Mouse (Mus musculus) limb, embryonic 15.5 days (tissue): ENCODE results near the gene Tyk2. TPM values are rescaled to one million over a fixed set of nuclear protein-coding genes. Genes with fewer than 3 reads are reported as not detected.

Experiments
- ATAC-seq: fragments of 200-750 bp; cut with Nextera tagmentation; 2 replicates; pipeline ENCODE4 v1.8.0; 2017; ENCODE audit warnings: low read depth, moderate TSS enrichment; ENCODE audit not compliant: insufficient number of reproducible peaks, low FRiP score, low TSS enrichment
- H3K27ac ChIP-seq: fragments of 300-500 bp; sonication (generic); 2 replicates; pipeline ENCODE4 v1.5.1; 2015; ENCODE audit warnings: moderate library complexity, mild to moderate bottlenecking, inconsistent platforms
- H3K27me3 ChIP-seq: fragments of 300-500 bp; sonication (generic); 2 replicates; pipeline ENCODE4 v1.6.1; 2015; ENCODE audit warnings: inconsistent platforms
- H3K36me3 ChIP-seq: fragments of 300-500 bp; sonication (generic); 2 replicates; pipeline ENCODE4 v1.6.1; 2015; ENCODE audit warnings: inconsistent platforms
- H3K4me1 ChIP-seq: fragments of 300-500 bp; sonication (generic); 2 replicates; pipeline ENCODE4 v1.6.1; 2015; ENCODE audit warnings: inconsistent platforms
- H3K4me2 ChIP-seq: fragments of 300-500 bp; sonication (generic); 2 replicates; pipeline ENCODE4 v1.6.1; 2015; ENCODE audit warnings: mild to moderate bottlenecking, inconsistent platforms
- H3K4me3 ChIP-seq: fragments of 300-500 bp; sonication (generic); 2 replicates; pipeline ENCODE4 v1.5.1; 2015; ENCODE audit warnings: mild to moderate bottlenecking, inconsistent platforms
- H3K9ac ChIP-seq: fragments of 300-500 bp; sonication (generic); 2 replicates; pipeline ENCODE4 v1.6.1; 2015; ENCODE audit warnings: inconsistent platforms
- H3K9me3 ChIP-seq: fragments of 300-500 bp; sonication (generic); 2 replicates; pipeline ENCODE4 v1.6.1; 2016; ENCODE audit warnings: inconsistent platforms
- WGBS: fragments of 180-500 bp; shearing (Covaris S2); methylation state at CpG from one replicate; pipeline ENCODE4 v1.1.7; 2015; 5-methylcytosine and 5-hydroxymethylcytosine counted together
- polyA plus RNA-seq: library from polyadenylated mRNA; unstranded; fragments of >200 nt; fragmentation: Nextera tagmentation; extraction: Ambion mirVana; gene quantifications from 2 replicates; pipeline ENCODE4 v1.2.1, GENCODE M21; 2015

The Tyk2 gene
- 13.1 and 13.2 TPM in 2 replicates for polyA plus RNA-seq

DNA sequence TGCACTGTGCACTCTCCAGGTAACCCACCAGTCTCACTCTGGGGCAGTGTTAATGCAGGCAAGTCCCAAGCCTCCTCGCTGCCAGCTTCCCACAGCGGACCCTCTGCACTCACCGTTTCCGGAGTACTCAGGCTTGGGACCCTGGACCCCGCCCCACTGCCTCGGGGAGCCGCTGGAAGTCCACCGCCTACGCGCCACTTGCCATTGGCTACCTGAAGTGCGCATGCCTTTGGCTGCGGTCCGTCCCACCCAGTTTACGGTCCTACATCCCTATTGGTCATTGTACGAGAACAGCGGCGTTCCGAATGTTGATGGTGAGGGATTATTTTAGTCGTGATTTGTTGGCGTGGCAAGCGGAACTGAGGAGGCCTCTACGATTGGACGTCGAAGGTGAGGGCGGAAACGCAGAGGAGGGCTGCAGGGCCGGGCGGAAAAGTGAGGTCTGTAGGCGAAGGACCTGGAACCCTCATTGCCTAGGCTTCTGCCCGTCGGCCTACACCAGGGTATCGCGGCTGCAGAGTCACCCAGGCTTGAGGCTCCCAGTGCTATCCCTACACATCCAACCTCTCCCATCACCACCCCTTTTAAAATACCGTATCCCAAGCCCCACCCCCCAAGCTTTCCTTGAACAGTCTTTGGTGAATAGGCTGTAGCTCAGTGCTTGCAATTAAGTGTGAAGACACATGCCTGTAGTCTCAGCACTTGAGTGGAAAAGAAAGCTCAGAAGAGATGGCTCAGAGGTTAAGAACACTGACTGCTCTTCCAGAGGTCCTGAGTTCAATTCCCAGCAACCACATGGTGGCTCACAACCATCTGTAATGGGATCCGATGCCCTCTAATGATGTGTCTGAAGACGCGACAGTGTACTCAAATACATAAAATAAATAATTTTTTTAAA is at the start of gene Tyk2:
Tyk2 (minus strand) TSS at position 185 of the 898 bp plus-strand sequence.
- Histone ChIP-seq H3K36me3 (peaks cover 21% of the 10 kb centered on the region), H3K9ac (peak within 1 kb of the TSS; percentile 41), H3K27me3 (no peaks in the 10 kb centered on the region), H3K4me1 (peaks cover 10% of the 10 kb centered on the region), H3K27ac (peak within 1 kb of the TSS; percentile 70), H3K4me3 (peak within 1 kb of the TSS; percentile 66), H3K9me3 (no peaks in the 10 kb centered on the region), H3K4me2 (peak within 1 kb of the TSS; percentile 63)
- ATAC-seq = peak; percentile 96
- WGBS = 6% methylated on average over 37 of the region's 37 CpGs

DNA sequence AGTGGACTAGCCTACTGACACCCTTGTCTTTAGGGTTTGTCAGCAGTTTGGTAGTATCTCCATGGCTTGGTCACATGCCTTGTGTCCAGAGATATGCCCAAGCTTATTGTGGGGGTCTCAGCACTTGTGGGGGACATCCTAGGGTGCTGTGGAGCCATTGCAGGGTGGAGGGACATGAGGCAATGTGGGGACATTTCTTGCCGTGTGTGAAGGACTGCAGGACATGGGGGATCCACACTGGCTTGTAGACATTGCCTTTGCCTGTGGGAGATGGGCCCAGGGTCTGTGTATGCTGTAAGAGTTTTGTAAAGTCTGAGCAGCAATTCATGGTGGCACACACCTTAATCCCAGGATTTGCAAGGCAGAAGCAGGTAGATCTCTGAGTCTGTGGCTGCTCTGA is 49.8 kb upstream of the Tyk2 start:
- Histone ChIP-seq H3K36me3 (no peaks in the 10 kb centered on the region), H3K27ac (no peak overlapping the region), H3K4me1 (peaks cover 28% of the 10 kb centered on the region), H3K9me3 (no peaks in the 10 kb centered on the region), H3K4me3 (no peak overlapping the region), H3K9ac (no peak overlapping the region), H3K4me2 (no peak overlapping the region), H3K27me3 (peaks cover 31% of the 10 kb centered on the region)
- ATAC-seq = no peak
- WGBS = 48% methylated on average over 1 of the region's 1 CpGs

DNA sequence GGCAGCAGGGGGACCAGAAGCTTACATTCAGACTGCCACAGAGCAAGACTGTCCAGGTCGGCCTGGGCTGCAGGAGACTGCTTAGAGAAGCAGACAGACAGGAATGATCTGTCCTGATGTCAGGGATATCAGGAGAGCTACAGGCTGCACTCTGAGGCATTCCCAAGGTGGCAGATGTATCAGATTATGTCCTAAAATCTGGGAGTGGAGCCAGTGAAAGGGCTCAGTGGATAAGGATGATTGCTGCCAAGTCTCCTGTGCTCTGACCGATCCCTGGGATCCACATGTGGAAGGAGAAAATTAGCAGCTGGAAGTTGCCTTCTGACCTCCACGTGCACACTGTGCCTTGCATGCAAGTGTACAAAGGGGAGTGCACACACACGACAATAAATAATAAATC is 49.4 kb upstream of the Tyk2 start:
- ATAC-seq = no peak
- WGBS = 38% methylated on average over 4 of the region's 4 CpGs
- Histone ChIP-seq H3K36me3 (no peaks in the 10 kb centered on the region), H3K27me3 (peaks cover 31% of the 10 kb centered on the region), H3K27ac (peak overlapping the region; percentile 27; the same call in 1 of the 2 replicates), H3K9me3 (no peaks in the 10 kb centered on the region), H3K4me2 (no peak overlapping the region), H3K9ac (no peak overlapping the region), H3K4me3 (no peak overlapping the region), H3K4me1 (peaks cover 28% of the 10 kb centered on the region)

DNA sequence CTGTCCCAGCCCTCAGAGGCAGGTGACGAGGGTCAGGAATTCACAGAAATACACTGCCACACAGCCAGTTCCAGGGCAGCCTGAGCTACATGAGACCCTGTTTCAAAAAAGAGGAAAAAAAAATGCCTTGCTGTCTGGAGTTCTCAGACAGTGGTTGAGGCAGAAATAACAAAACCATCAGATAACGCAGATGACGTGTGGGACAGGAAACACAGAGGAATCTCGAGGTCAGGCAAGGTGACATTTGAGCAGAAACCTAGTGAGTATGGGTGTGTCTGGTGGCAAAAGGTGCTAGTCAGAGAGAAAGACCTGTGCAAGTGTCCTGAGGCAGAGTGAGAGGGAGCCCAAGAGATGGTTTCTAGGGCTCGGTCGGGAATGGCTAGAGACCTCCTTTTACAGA is 41.3 kb upstream of the Tyk2 start:
- Histone ChIP-seq H3K9ac (no peak overlapping the region), H3K36me3 (no peaks in the 10 kb centered on the region), H3K4me3 (no peak overlapping the region), H3K27me3 (peaks cover 2% of the 10 kb centered on the region), H3K4me2 (no peak overlapping the region), H3K27ac (no peak overlapping the region), H3K4me1 (peaks cover 17% of the 10 kb centered on the region), H3K9me3 (no peaks in the 10 kb centered on the region)
- 70% methylated on average over 6 of the region's 6 CpGs for WGBS
- ATAC-seq = no peak

- Histone ChIP-seq H3K4me1 (peaks cover 43% of the 10 kb centered on the region), H3K4me3 (no peak overlapping the region), H3K36me3 (no peaks in the 10 kb centered on the region), H3K9ac (no peak overlapping the region), H3K4me2 (no peak overlapping the region), H3K27me3 (peaks cover 34% of the 10 kb centered on the region), H3K9me3 (no peaks in the 10 kb centered on the region), H3K27ac (no peak overlapping the region)
- WGBS = 55% methylated on average over 1 of the region's 1 CpGs
- no peak for ATAC-seq
Measured at GRCm38 (mm10) chr9:21169157-21169556, 38.1 kb upstream of the Tyk2 start.

GRCm38 (mm10) chr9:21168161-21169123 is 37.4 kb upstream of the Tyk2 start:
- no peaks in the 10 kb centered on the region for H3K9me3 ChIP-seq
- H3K4me2 ChIP-seq = peak overlapping the region; percentile 32
- peak overlapping the region; percentile 12; the same call in 1 of the 2 replicates for H3K4me3 ChIP-seq
- peaks cover 49% of the 10 kb centered on the region for H3K4me1 ChIP-seq
- H3K36me3 ChIP-seq = no peaks in the 10 kb centered on the region
- 0 out of 2 replicates have a peak, but pooled peaks have one; percentile 45 for ATAC-seq
- WGBS = 9% methylated on average over 30 of the region's 30 CpGs
- H3K27ac ChIP-seq = peak overlapping the region; percentile 81
- H3K9ac ChIP-seq = no peak overlapping the region
- peaks cover 41% of the 10 kb centered on the region for H3K27me3 ChIP-seq

DNA sequence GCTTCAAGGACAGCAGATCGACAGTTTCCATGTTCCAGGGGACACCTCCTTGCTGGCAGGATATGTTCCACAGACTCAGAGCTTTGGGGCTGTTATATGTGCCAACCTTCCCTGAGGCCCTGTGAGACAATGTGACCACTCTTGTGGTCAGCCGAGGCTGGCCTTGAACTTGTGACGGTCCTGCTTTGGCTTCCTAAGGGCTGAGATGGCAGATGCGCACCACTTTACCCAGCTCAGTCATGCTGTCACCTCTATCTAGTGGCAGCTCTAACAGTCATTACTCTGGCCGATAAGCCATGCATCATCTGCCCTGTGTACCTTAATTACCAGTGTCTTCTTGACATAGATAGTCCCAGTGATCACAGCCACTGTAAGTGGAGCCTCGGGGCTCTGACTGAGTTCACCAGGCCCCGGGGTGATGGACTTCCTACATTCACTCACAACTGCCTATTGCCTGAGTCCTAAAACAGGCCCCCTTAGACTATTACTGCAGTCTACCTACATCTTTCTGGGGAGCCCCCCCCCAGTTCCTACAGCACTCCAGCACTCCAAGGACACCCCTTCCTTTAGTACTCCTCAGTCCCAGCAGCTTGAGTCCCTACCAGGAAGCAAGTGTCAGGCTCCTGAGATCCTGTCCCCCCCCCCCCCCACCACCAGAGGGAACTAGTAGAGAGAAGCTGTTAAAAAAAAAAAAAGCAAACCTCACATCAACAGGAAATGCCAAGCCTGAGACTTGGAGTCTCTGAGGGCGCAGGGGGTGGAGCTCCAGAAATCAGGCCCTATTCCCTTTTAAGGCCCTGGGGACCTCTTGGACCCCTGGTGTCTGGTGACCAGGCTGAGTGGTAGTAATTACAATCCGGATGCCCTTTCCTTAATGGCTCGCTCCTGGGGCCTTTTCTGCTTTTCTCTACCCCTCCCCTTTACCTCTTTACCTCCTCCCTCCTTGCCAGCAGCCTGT is 36.4 kb upstream of the Tyk2 start:
- peaks cover 50% of the 10 kb centered on the region for H3K27me3 ChIP-seq
- no peak overlapping the region for H3K9ac ChIP-seq
- H3K4me3 ChIP-seq = peak overlapping the region; percentile 12; the same call in 1 of the 2 replicates
- H3K4me2 ChIP-seq = peak overlapping the region; percentile 32
- peaks cover 49% of the 10 kb centered on the region for H3K4me1 ChIP-seq
- 41% methylated on average over 10 of the region's 10 CpGs for WGBS
- no peaks in the 10 kb centered on the region for H3K9me3 ChIP-seq
- H3K27ac ChIP-seq = peak overlapping the region; percentile 81
- ATAC-seq = no peak
- no peaks in the 10 kb centered on the region for H3K36me3 ChIP-seq

GRCm38 (mm10) chr9:21166516-21166915 is 35.5 kb upstream of the Tyk2 start:
- peak overlapping the region; percentile 98 for H3K4me2 ChIP-seq
- WGBS = 27% methylated on average over 3 of the region's 3 CpGs
- peak overlapping the region; percentile 53 for H3K4me3 ChIP-seq
- peaks cover 59% of the 10 kb centered on the region for H3K27me3 ChIP-seq
- peaks cover 51% of the 10 kb centered on the region for H3K4me1 ChIP-seq
- no peaks in the 10 kb centered on the region for H3K9me3 ChIP-seq
- no peak for ATAC-seq
- H3K27ac ChIP-seq = no peak overlapping the region
- no peak overlapping the region for H3K9ac ChIP-seq
- H3K36me3 ChIP-seq = no peaks in the 10 kb centered on the region

DNA sequence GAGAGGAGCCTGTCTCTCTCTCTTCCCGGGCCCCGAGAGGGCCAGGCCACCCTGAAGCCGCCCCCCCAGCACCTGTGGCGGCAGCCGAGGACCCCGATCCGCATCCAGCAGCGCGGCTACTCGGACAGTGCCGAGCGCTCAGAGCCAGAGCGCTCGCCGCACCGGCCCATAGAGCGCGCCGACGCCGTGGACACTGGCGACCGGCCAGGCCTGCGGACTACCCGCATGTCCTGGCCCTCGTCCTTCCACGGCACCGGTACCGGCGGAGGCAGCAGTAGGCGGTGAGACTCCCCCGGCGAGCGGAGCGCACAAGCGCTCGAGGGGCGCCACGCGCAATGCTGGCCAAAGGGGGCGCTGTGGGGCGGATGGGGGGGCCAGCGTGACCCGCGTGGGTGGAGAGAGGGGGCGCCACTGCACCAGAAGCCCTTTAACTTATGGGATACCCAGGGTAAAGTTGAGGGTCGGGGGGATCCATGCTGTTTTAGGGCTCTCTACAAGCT is 35.0 kb upstream of the Tyk2 start:
- H3K27ac ChIP-seq = no peak overlapping the region
- no peak for ATAC-seq
- 1% methylated on average over 45 of the region's 47 CpGs for WGBS
- H3K9me3 ChIP-seq = no peaks in the 10 kb centered on the region
- no peaks in the 10 kb centered on the region for H3K36me3 ChIP-seq
- peaks cover 56% of the 10 kb centered on the region for H3K4me1 ChIP-seq
- peaks cover 61% of the 10 kb centered on the region for H3K27me3 ChIP-seq
- H3K9ac ChIP-seq = peak overlapping the region; percentile 51
- peak overlapping the region; percentile 53 for H3K4me3 ChIP-seq
- H3K4me2 ChIP-seq = peak overlapping the region; percentile 98

DNA sequence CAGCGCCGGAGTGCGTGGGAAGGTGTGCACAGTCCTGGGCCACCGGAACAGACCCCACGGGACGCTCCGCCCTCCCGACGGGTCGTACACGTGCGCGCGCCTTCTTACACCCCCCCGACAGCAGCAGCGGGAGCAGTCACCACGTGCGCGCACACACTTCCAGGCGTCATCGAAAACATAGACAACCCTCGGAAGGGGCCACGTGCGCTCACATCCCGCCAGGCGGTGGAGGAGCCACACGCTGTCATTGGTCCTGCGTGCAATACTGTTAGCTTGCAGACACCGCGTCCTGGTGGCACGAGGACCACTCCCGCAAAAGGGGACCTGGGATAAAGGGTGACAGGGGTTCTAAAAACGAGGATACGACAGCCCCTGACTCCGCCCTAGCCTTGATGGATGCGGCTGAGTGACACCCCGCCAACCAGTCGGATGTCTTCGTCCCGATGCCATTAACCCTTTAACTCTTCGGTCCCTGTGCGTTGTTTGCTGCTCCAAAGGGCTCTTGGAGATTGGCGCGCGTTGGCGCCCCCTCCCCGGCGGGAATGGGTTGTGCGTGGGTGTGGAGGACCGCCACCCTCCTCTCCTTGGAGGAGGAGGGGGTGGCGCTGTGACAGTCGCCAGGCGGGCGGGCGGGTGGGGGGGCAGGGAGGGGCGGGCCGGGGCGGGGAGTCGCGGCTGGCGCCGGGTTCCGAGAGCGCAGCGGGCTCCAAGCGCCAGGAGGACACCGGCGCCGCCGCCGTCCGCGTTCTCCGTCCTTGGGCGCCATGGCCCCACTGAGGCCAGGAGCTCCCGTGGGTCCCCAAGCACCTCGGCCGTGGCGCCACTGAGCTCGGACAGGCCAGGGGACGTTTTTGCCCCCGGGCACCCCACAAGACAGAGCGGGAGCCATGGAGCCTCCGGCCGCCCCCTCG is 34.3 kb upstream of the Tyk2 start, which contains the start of gene Pde4a:
Pde4a (plus strand) TSS at position 674 of the 911 bp plus-strand sequence.
- ATAC-seq = no peak
- Histone ChIP-seq H3K4me3 (peak within 1 kb of the TSS; percentile 53), H3K27me3 (peaks cover 66% of the 10 kb centered on the region), H3K36me3 (no peaks in the 10 kb centered on the region), H3K4me1 (peaks cover 58% of the 10 kb centered on the region), H3K4me2 (peak within 1 kb of the TSS; percentile 98), H3K9me3 (no peaks in the 10 kb centered on the region), H3K9ac (peak within 1 kb of the TSS; percentile 51), H3K27ac (no peak within 1 kb of the TSS)
- WGBS = under 1% methylated on average over 78 of the region's 86 CpGs
